Mouse (Mus musculus) thymus, postnatal 10 days (tissue): ENCODE data around the gene Chst15.
A peak's percentile ranks its signal among the peaks of the same experiment; 100 is the strongest.

Experiments used
- DNase-seq, 2 experiments: peaks; one replicate each; pipeline ENCODE4 v3.0.0; 2021; ENCODE audit warnings: low spot score in 2 of 2

Chst15 gene

DNA sequence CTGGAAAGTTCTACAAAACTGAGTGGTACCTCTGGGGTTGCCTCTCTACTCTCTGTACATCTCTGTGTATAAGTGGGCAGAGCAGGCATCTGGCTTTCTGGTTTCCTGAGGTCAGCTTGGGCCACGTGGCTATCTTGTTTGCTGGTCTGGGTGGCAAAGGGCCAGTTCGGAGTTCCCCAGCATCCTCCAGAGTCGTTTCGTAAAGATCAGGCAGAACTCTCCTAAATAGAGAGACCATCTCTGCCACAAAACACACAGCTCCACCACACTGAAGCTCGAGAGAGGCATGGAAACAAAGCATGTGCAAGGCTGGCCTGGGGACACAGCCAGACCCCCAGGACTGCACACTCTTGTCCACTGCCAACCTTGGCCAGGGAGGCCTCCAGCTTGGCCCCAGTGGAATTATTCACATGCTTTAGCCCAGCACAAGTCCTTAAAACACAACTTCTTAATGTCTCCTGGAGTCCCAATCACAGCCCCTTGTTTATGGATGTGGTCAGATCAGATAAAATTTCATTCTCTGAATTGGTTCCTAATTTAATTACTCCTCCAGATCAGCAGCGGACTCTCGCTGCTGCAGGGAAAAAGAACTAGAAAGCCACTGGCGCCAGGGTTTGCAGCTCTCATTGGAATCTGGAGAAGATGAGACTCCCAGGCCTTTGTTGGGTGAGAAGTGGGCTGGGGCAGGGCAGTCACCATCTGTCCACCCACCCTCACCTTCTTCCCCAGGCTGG is 14.4 kb downstream of the Chst15 start:
- no peak for DNase-seq

DNA sequence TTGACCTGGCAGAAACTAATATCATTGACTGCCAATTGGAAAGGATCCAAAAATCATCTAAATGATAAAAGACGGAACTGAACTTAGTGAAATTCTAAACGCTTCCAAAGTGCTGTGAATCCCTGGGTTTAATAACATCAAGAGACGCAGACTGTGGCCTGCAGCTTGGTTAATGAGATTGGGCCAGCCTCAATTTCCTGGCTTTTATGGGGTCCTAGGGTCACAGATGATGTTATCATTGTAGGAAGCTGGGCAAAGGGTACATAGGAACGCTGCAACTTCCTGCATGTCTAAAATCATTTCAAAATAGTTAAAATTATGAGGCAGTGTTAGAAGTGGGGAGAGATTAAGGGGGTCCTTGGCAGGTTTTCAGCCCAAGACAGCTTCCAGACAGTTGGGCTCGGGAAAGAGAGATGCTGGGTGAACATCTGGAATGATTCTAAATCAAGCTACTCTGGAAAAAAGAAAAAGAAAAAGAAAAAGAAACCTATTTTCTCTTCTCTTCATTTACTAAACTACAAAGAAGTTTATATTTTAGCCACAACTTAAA is 17.3 kb downstream of the Chst15 start:
- no peak for DNase-seq

DNA sequence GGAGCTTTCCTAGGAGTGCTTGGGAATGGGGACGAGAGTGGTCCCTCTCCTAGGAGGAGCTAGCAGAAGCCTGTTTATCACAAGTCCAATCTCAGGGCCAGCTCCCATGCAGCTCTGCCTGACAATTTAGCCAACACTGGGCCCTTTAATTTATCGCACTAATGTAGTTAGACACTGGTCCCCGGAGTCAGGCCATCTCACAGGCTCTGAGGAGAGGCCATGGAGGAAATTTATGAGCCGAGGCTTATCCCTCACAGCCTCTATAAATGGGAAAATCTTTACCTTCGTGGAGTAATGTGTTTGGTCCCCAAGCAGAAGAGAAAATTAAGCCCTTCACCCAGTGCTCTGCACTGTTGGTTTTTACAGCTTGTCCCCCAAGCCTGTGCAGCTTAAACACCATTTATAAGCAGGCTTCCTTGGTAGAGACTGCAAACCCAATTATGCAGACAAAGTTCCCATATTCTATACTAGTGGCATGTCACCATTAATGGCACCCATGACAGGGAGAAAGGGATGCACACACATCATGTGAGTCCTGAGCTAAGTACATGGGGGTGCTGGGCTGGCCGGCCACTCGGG is 18.5 kb downstream of the Chst15 start:
- no peak for DNase-seq

DNA sequence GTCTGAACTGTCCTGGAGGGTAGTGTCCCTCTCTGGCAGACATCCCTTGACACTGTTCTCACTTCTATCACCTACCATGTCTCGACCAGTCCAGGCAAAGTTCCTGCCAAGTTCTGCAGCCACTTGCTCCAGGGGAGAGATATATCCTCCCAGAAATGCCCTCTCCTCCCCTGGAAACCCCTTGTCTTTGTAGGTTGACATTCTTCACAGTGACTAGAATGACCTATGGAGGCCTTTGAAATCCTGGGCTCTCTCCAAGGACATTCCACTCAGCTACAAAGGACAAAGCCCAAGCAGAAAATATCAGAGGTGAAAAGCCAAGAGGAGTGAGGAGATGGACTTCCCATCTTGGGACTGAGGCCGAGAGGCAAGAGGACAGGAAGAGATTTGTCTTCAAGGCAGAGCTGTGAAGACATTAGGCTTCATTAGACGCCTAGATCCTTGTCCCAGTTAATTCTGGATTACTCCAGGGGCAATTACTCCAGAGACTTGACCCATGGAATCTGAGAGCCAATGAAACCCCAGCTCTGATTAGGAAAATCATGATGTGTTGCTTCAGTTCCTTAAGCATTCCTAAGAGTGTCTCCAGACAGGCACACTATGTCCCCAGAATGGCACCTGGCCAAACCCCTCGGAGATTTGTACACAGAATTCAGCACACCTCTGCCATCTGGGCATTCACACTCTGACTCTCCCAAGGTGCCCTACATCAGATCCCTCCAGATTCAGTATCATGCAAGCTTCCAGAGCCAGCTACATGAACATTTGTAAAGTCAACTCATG is 20.2 kb downstream of the Chst15 start:
- no peak for DNase-seq

DNA sequence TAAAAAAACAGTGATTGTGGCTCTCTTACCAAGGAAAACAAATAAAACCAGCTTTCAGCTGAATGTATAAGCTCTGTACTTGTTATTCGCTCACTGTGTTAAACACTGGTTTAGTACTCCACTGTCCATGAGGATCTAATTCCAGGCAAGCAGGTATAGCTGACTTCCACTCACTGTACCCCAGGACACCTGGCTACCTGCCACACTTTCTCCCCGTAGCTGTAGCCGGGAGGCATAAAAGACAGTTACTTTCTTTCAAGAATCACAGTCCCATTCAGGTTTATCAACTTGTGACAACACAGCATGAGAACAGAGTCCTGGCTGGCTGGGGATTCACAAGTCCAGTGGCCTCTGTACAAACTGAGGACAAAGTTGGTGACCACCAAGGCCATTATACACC is 20.9 kb downstream of the Chst15 start:
- DNase-seq: no peak

DNA sequence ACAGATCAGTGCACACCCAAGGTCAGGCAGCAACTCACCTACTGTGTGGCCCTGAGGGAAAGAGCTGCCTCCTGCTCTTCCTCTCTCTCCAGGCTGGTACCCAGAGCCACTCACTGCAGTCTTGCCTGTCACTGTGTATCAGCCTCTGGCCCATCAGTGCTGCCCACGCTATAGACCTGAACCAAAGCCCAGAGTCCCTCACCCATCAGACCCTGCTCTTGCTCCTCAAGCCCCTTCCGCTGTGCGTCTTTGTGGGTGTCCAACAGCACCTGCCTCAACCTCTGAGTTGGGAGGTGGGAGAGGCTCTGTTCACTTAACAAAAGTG is 29.7 kb downstream of the Chst15 start:
- no peak for DNase-seq

DNA sequence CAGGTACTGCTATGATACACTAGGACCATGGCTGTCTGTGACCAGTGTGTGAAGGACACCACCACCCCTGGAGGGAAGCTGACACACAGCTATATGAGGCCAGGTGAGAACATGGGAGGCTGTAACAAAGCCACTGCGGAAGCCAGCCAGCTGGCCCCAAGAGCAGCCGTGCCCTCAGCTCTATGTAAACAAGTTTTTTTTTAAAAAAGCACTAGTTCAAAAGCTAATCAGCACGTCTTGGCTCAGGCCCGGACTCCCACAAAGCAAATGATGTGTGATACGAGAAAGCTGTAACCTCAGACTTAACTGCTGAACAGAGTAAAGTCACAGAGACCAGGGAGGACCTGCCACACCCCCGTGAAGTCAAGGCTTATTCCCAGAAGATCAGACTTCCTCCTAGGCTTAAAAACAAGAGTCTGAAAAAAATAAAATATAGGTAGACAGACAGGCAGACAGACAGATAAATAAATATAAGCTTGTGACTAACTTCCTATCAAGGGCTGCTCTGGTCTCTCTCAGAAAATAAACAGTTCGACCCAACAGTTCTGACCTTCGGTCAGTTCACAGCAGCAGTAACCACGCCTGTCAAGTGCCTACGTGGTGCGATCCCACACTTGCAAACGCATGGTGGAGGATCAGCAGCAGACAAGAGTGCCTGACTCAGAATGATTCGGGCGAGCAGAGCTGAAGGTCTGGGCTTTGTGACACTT is 30.2 kb downstream of the Chst15 start:
- peak in 1 of 2 experiments; percentile 24 for DNase-seq

DNA sequence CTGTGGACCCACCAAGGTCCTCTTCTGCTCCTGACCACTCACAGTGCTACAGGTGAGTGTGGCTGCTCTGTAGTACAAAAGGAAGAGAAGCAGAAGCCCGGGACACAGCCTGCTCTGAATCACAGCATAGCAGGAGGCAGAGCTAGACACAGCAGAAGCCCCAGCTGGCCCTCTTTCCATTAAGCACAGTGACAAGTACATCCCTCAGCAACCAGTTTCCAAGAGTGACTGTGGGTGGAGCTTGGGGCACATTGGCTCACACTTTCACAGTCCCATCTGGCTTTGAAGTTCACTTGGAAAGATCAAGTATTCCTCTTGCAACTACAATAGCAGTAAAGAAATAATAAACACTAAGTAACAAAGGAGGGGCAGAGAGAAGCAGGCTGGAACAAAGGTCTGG is 32.2 kb downstream of the Chst15 start:
- no peak for DNase-seq

DNA sequence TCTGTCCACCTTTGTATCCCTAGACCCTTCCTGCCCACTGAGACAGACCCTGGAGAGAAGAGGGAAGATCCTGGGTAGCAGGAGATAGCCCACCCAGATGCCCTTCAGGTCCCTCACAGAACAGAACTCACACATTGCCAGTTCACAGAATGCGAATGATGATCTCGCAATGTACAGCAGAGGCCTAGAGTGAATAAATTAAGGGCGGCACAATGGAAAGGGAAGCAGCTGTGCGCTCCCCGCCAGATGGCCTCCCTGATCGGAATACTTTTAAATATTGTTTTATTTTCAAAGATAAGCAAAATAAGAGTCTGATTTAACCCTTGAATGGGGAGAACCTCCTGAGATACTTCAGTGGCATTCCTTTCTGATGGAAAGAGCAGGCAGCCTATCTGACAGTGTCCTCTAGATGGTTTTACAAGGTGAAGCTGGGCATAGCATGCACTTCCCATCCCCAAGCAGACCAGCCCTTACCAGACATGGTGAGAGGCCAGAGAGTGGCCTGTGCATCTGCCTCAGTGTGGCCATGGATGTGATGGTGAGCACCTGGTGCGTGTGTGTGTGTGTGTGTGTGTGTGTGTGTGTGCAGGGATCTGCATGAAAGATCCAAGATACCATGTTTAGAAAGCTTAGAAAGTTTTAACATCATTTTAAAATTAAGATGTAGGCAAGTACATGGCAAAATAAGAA is 32.8 kb downstream of the Chst15 start:
- DNase-seq: no peak

DNA sequence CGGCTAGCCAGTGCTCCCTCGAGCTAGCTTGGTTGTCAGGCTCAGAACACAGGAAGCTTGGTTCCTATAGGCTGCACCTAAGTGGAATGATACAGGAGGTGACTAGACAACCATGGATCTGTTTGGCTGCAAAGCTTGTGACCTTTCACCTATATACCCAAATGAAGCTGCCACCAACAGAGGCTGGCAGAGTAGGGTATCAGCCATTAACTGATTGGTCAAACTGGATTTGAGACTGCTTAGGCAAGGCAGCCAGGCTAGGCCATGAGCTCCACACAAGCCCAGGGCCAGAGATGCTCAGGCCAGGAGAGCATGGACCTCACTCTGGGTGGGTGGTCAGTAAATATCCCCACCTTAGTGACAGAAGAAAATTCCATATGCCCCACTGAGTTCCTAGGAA is 34.5 kb downstream of the Chst15 start:
- no peak for DNase-seq

DNA sequence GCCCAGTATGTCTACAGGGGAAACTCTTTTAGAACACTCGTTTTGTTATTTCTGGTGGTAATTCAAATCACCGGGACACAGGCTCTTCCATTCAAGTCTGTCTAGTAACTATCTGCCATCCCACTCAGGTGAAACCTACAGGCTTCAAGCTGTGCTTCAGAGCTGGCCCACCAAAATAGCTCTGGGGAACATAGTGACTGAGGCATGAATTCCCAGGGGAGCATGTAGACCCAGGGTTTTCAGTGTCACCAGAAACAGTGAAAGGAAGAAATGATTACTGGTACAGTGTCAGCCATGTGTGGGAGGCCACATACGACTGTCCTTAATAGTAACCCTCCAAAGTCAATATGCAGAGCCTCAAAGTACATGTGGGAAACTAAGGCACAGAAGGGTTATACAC is 34.9 kb downstream of the Chst15 start:
- DNase-seq: no peak

DNA sequence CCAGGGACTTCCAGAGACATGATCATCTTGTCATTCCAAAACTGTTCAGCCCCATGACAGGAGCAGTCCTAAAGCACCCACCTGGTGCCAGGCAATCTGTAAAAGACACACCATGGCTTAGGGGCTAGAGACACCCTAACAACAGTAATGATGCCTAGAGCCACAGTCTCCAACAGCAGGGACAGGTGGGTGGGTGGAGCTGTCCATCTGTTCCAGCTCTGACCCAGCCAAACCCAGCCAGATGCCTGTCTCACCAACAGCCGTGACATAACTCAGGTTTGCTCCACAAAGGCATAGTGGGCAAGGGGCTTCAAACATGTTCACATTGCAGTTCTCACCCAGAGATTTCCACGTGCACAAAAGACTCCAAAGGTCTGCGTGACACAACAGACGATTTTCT is 35.3 kb downstream of the Chst15 start:
- DNase-seq: no peak

DNA sequence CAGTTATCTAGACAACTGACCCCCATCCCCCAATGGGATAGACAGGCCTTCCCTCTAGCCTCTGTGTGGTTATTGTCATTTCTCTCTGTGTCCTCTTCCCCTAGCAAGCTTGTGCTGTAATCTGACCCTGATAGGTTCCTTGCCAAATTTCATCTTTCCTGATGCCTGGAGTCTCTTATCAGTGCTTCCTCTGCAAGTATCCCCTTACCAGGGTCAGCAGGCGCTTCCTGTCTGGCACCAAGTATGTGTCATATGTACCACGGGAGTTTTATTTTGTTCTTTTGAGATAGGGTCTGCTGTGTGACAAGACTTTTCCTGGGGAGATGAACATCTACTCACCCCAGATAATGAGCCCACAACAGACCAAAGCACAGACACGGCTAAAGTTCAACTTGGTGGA is 38.4 kb downstream of the Chst15 start:
- no peak for DNase-seq

DNA sequence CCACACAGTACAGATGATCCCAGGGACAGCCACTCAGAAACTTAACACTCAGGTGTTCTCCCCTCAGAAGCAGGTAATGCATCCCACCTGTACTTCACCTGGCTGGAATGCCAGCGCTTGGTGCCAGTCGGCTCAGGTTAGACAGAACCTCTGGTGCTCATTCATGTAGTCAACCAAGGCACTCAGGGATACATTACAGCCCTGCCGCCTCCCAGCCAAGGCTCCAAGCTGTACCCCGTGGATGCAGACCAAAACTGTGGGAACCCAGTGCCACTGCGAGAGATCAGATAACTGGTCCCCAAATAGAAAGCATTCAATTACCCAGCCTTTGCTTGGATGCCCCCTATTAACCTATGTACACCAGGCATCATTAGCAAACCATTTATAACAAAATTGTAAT is 40.7 kb downstream of the Chst15 start:
- no peak for DNase-seq

DNA sequence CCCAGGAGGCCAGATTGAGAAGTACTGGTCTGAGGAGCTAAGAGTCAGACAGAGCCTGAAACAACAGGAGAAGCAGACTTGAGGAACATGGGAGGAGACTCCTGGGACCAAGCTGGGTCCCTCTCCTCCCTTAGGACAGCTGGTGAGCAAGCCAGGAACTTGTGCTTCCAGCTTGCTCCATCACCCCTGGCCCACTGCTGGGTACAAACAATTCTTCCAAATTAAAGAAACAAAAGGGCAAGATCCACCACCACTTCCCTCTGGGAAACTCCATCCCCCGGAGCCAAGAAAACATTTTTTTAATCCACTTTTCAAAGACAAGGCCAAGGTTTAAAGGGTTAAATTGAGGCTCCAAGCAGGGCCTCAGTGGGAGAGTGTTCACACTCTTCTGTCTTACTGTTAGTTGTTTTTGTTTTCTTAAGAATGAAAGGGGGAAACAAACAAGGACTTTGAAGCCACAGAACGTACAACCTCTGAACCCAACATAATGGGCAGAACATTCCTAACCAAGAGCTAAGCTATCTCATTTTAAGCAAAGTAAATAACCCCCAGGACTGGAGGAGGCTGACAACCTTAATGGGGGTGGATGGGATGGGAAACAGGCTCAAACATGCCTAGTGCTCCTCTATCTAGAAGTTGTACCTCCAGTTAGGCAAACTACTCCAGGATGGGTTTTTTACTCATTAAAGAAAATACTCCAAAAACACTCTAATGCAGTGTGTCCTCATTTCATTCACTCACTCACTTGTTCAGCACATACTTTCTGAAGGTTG is 43.1 kb downstream of the Chst15 start:
- no peak for DNase-seq

DNA sequence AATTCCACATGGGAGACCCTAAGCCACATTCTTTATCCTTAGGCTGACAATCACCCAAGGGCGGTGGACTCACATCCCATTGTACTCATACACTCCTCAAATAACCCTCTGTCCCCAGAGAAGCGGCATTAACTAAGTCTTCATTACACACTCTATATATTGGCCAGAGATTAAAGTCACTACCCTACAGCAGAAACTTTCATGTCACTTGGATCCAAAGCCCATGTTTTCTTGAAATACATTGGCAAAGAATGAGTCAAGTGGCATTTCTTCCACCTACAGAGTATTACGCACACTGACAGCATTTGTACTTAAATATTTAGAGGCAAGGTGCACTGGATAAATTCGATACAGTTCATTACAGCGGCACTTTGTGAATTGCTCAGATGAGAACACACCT is 44.0 kb downstream of the Chst15 start:
- DNase-seq: no peak

DNA sequence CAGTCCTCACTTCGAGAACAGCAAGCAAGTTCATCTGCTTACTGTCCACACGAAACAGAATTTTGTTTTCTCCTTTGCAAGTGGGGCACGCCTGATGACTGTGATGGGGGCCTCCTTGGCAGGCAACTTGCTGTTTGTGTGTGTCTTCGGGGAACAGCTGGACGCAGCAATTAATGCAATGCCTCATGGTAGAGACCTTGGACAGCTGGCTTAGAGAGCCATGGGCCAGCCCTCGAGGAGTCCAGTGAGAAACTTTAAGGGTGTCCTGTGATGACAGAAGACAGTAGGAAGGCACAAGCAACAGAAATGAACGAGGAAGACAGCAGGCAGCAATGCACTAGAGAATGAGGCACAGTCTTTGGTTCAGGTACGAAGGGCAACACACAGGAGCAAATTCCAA is 46.7 kb downstream of the Chst15 start:
- no peak for DNase-seq

DNA sequence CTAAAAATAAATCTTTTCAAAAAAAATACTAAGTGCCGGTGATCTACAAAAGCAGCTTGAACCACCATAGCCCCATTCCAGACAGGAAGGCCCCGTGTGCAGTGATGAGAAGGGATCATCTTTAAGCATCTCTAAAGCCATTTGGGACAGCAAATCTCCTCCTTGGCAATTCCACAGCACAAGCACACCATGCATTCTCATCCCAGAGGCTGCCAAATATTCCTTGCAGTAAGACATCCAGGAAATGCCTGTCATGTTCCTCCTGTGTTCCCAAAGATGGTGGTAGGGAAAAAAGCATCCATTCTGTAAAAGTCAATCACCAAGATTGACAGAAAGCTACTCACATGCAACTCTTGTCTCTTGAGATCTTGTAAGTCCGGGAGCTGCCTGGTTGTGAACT is 47.4 kb downstream of the Chst15 start:
- no peak for DNase-seq

DNA sequence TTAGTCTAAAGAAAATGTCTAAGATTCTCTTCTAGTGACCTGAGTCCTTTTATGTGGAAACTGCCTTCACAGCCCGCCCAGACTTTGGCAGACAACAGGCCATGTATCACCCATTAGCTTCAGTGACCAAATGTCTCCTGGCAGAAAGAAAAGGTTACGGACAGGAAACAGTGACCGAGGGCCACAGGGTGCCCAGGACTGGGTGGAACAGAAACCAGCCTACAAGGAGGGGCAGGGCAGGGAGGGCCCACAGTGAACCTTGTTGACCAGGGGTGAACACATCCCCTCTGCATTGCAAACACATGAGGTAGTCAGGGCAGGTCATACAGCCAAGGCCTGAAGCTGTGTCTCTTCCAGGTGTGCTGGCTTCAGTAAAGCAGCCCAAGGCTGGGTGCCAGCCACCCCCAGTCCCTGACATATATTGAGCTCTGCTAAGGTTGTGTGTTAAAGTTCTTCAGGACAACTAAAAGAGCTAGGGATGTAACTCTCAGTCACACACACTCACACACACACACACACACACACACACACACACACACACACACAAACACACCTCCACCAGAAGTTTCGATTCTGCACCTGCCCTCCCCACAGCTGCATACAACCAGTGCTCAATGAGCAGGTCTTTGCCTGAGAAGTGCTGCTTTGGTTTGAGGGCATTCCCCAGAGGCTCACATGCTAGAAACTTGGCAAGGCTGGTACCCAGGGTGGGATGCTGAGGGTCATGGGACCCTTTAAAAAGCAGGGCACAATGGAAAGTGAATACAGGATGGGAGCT is 49.1 kb downstream of the Chst15 start:
- DNase-seq: no peak

DNA sequence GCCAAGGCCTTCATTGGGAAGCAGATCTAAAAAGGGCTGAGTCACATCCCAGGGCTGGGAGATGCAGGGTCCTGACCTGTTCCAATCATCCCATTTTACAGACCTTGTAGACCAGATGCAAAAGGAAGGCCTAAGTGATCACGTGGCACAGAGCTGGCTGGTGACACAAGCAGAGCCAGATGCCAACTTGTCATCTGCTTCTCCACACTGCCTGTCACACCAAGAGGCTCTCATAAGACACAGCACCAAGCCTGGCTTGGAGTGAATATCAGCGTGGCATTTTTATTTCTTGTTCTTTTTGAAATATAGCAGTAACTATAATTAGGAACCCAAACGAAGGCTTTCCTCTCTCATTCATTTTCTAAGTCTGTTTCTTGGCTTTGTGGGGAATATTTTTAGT is 52.3 kb downstream of the Chst15 start:
- no peak for DNase-seq
